Mouse (Mus musculus) intestine, embryonic 15.5 days (tissue): Measurements from ENCODE around the gene C1s1. TPM values are rescaled to one million over a fixed set of nuclear protein-coding genes. Genes with fewer than 3 reads are reported as not detected.
A peak's percentile ranks its signal among the peaks of the same experiment; 100 is the strongest.
"Not testable (repeated sequence)": the region's sequence is repeated elsewhere in the genome, so short reads cannot be mapped to it uniquely, and the experiment has no call there.

ENCODE experiments used
- ATAC-seq: fragments of 200-750 bp; cut with Nextera tagmentation; 2 replicates; pipeline ENCODE4 v1.8.0; 2017; ENCODE audit warnings: moderate TSS enrichment, moderate library complexity
- H3K27ac ChIP-seq: fragments of 300-500 bp; sonication (generic); 2 replicates; pipeline ENCODE4 v1.5.1; 2015; ENCODE audit warnings: mild to moderate bottlenecking, inconsistent platforms
- H3K27me3 ChIP-seq: fragments of 300-500 bp; sonication (generic); replicated peaks from 2 replicates; pipeline ENCODE4 v1.6.1; 2015; ENCODE audit warnings: inconsistent platforms
- H3K36me3 ChIP-seq: fragments of 300-500 bp; sonication (generic); 2 replicates; pipeline ENCODE4 v1.6.1; 2015; ENCODE audit warnings: inconsistent platforms
- H3K4me1 ChIP-seq: fragments of 300-500 bp; sonication (generic); replicated peaks from 2 replicates; pipeline ENCODE4 v1.6.1; 2015; ENCODE audit warnings: inconsistent platforms
- H3K4me2 ChIP-seq: fragments of 300-500 bp; sonication (generic); replicated peaks from 2 replicates; pipeline ENCODE4 v1.6.1; 2015; ENCODE audit warnings: mild to moderate bottlenecking, inconsistent platforms
- H3K4me3 ChIP-seq: fragments of 300-500 bp; sonication (generic); replicated peaks from 2 replicates; pipeline ENCODE4 v1.5.1; 2015; ENCODE audit warnings: inconsistent platforms
- H3K9ac ChIP-seq: fragments of 300-500 bp; sonication (generic); 2 replicates; pipeline ENCODE4 v1.6.1; 2015; ENCODE audit warnings: inconsistent platforms
- H3K9me3 ChIP-seq: fragments of 300-500 bp; sonication (generic); 2 replicates; pipeline ENCODE4 v1.6.1; 2016; ENCODE audit warnings: inconsistent platforms
- WGBS: fragments of 180-500 bp; shearing (Covaris S2); methylation state at CpG from one replicate; pipeline ENCODE4 v1.1.7; 2015; 5-methylcytosine and 5-hydroxymethylcytosine counted together
- polyA plus RNA-seq: library from polyadenylated mRNA; unstranded; fragments of >200 nt; fragmentation: Nextera tagmentation; extraction: Ambion mirVana; gene quantifications from 2 replicates; pipeline ENCODE4 v1.2.1, GENCODE M21; 2015

C1s1 gene
- polyA plus RNA-seq, 1 experiment from 2014 or later, result 5.8 TPM

GRCm38 (mm10) chr6:124485414-124486144 is 56.6 kb downstream of the C1s1 start:
- no peak overlapping the region for H3K9ac ChIP-seq
- H3K9me3 ChIP-seq, result no peaks in the 10 kb centered on the region
- no peaks in the 10 kb centered on the region for H3K27me3 ChIP-seq
- H3K4me1 ChIP-seq, result no peaks in the 10 kb centered on the region
- 36% methylated on average over 21 of the region's 21 CpGs for WGBS
- peak overlapping the region; percentile 46 for H3K4me2 ChIP-seq
- no peak overlapping the region for H3K27ac ChIP-seq
- H3K36me3 ChIP-seq, result no peaks in the 10 kb centered on the region
- ATAC-seq, result no peak
- H3K4me3 ChIP-seq, result peak overlapping the region; percentile 7; the same call in 1 of the 2 replicates

GRCm38 (mm10) chr6:124484851-124485250 is 57.3 kb downstream of the C1s1 start:
- H3K4me1 ChIP-seq, result no peaks in the 10 kb centered on the region
- H3K27ac ChIP-seq, result no peak overlapping the region
- no peaks in the 10 kb centered on the region for H3K36me3 ChIP-seq
- no peak for ATAC-seq
- H3K4me2 ChIP-seq, result peak overlapping the region; percentile 46
- H3K9me3 ChIP-seq, result no peaks in the 10 kb centered on the region
- WGBS, result 70% methylated on average over 7 of the region's 7 CpGs
- H3K4me3 ChIP-seq, result no peak overlapping the region
- no peaks in the 10 kb centered on the region for H3K27me3 ChIP-seq
- H3K9ac ChIP-seq, result no peak overlapping the region

GRCm38 (mm10) chr6:124483831-124484230 is 58.3 kb downstream of the C1s1 start:
- not testable (repeated sequence) for H3K4me2 ChIP-seq, H3K9ac ChIP-seq, H3K4me3 ChIP-seq, H3K4me1 ChIP-seq, ATAC-seq, H3K27me3 ChIP-seq, H3K27ac ChIP-seq, H3K9me3 ChIP-seq, H3K36me3 ChIP-seq
- 84% methylated on average over 3 of the region's 3 CpGs for WGBS

- H3K4me1 ChIP-seq, result peaks cover 12% of the 10 kb centered on the region
- ATAC-seq, result peak; percentile 30
- H3K9me3 ChIP-seq, result no peaks in the 10 kb centered on the region
- no peak overlapping the region for H3K27ac ChIP-seq
- no peak overlapping the region for H3K4me3 ChIP-seq
- no peak overlapping the region for H3K9ac ChIP-seq
- 0 out of 2 replicates have a peak overlapping the region, but pooled peaks have one; percentile 26 for H3K4me2 ChIP-seq
- no peaks in the 10 kb centered on the region for H3K36me3 ChIP-seq
- WGBS, result 31% methylated on average over 6 of the region's 6 CpGs
- H3K27me3 ChIP-seq, result no peaks in the 10 kb centered on the region
Observed at GRCm38 (mm10) chr6:124481571-124481970, 60.6 kb downstream of the C1s1 start.

Other genes starting within 250 kb of the C1s1 start
- 0.48 and 0.51 TPM in 2 replicates for gene Cd163, start 237.7 kb downstream of the C1s1 start, polyA plus RNA-seq
- 41.3 and 41.8 TPM in 2 replicates for gene Pex5, start 127.3 kb downstream of the C1s1 start, polyA plus RNA-seq
- gene Clstn3, start 77.6 kb downstream of the C1s1 start, polyA plus RNA-seq, result 4.7 and 5.4 TPM in 2 replicates
- gene C1rl, start 49.2 kb downstream of the C1s1 start, polyA plus RNA-seq, result 2.3 and 2.5 TPM in 2 replicates
- 3.6 and 4.0 TPM in 2 replicates for gene C1ra, start 30.0 kb downstream of the C1s1 start, polyA plus RNA-seq
- not detected in 2 replicates for gene C1rb, start 27.9 kb upstream of the C1s1 start, polyA plus RNA-seq
- gene C1s2, start 93.7 kb upstream of the C1s1 start, polyA plus RNA-seq, result not detected in 2 replicates
- gene Lpcat3, start 120.7 kb upstream of the C1s1 start, polyA plus RNA-seq, result 134 and 145 TPM in 2 replicates
- 225 and 231 TPM in 2 replicates for gene Emg1, start 169.8 kb upstream of the C1s1 start, polyA plus RNA-seq
- gene Phb2, start 170.0 kb upstream of the C1s1 start, polyA plus RNA-seq, result 497 and 503 TPM in 2 replicates
- gene Ptpn6, start 196.4 kb upstream of the C1s1 start, polyA plus RNA-seq, result 16.7 and 17.7 TPM in 2 replicates
- 337 and 341 TPM in 2 replicates for gene Grcc10, start 199.0 kb upstream of the C1s1 start, polyA plus RNA-seq
- gene Gm45234, start 213.7 kb upstream of the C1s1 start, polyA plus RNA-seq, result not detected in 2 replicates
- gene Atn1, start 214.2 kb upstream of the C1s1 start, polyA plus RNA-seq, result 10.5 and 11.9 TPM in 2 replicates
- 6.0 and 6.8 TPM in 2 replicates for gene Eno2, start 227.3 kb upstream of the C1s1 start, polyA plus RNA-seq
- 0.11 and 0.13 TPM in 2 replicates for gene Lrrc23, start 237.4 kb upstream of the C1s1 start, polyA plus RNA-seq